Mouse (Mus musculus) intestine, postnatal 0 days (tissue): ENCODE data around the gene Nmnat1. TPM values are rescaled to one million over a fixed set of nuclear protein-coding genes. Genes with fewer than 3 reads are reported as not detected.

Source experiments
- ATAC-seq: fragments of 200-750 bp; cut with Nextera tagmentation; 2 replicates; pipeline ENCODE4 v1.8.0; 2017; ENCODE audit warnings: mild to moderate bottlenecking, moderate TSS enrichment, moderate library complexity
- H3K27ac ChIP-seq: fragments of 300-500 bp; sonication (generic); 2 replicates; pipeline ENCODE4 v1.5.1; 2014; ENCODE audit warnings: mild to moderate bottlenecking, low read depth, low read length, moderate library complexity
- H3K27me3 ChIP-seq: fragments of 300-500 bp; sonication (generic); replicated peaks from 2 replicates; pipeline ENCODE4 v1.6.1; 2014; ENCODE audit warnings: low read length, mixed read lengths; ENCODE audit not compliant: control insufficient read depth, insufficient read depth
- H3K36me3 ChIP-seq: fragments of 300-500 bp; sonication (generic); 2 replicates; pipeline ENCODE4 v1.6.1; 2014; ENCODE audit warnings: mild to moderate bottlenecking, moderate library complexity; ENCODE audit not compliant: control insufficient read depth, insufficient read depth
- H3K4me1 ChIP-seq: fragments of 300-500 bp; sonication (generic); replicated peaks from 2 replicates; pipeline ENCODE4 v1.6.1; 2014; ENCODE audit warnings: antibody characterized with exemption, low read length, mixed read lengths; ENCODE audit not compliant: control insufficient read depth, insufficient read depth
- H3K4me2 ChIP-seq: fragments of 300-500 bp; sonication (generic); replicated peaks from 2 replicates; pipeline ENCODE4 v1.6.1; 2014; ENCODE audit warnings: low read depth, mild to moderate bottlenecking, moderate library complexity
- H3K4me3 ChIP-seq: fragments of 300-500 bp; sonication (generic); 2 replicates; pipeline ENCODE4 v1.5.1; 2014; ENCODE audit warnings: low read depth, low read length
- H3K9ac ChIP-seq: fragments of 300-500 bp; sonication (generic); 2 replicates; pipeline ENCODE4 v1.6.1; 2014; ENCODE audit warnings: mild to moderate bottlenecking, low read depth, low read length
- H3K9me3 ChIP-seq: fragments of 300-500 bp; sonication (generic); 2 replicates; pipeline ENCODE4 v1.6.1; 2016; ENCODE audit warnings: mixed run types; ENCODE audit not compliant: control insufficient read depth
- CTCF ChIP-seq: sonication (generic); IDR thresholded peaks from 2 replicates; pipeline ENCODE4 v1.5.1; 2016; ENCODE audit warnings: low read depth, mild to moderate bottlenecking, control low read depth, antibody characterized with exemption, moderate library complexity
- WGBS: fragments of 180-500 bp; shearing (Covaris S2); extraction: QIAGEN DNeasy Blood & Tissue Kit; methylation state at CpG from one replicate; pipeline ENCODE4 v1.1.7; 2014; 5-methylcytosine and 5-hydroxymethylcytosine counted together
- polyA plus RNA-seq: library from polyadenylated mRNA; unstranded; fragments of >200 nt; fragmentation: Nextera tagmentation; extraction: Ambion mirVana; gene quantifications from 2 replicates; pipeline ENCODE4 v1.2.1, GENCODE M21; 2015

Nmnat1 gene
- polyA plus RNA-seq: 10.8 and 11.0 TPM in 2 replicates

- H3K27me3 ChIP-seq: no peaks in the 10 kb centered on the region
- peak; percentile 89 for ATAC-seq
Measured at GRCm38 (mm10) chr4:149485053-149485824, at the start of gene Nmnat1, which contains the start of gene Lzic. Gene Nmnat1 (minus strand): TSS chr4:149485202. Gene Lzic (plus strand): TSS chr4:149485229.

DNA sequence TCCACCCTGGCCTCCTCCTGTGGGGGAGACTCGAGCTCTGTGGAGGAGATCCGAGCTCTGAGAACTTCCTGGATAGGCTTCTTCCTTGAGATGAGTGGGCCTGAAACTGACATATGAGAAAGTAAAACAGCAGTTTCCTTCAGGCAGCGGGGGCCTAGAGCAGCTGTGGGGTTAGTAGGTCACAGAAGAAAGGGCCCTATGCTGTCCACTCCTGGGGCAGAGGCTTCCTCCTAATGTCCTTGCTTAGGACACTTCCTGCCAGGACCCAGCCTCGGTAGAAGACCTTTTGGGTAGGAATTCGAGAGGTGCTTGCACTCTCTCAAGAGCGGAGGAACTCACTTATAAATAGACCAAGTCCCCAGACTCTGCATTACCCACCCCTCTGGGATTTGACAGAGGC lies 44.7 kb upstream of the Nmnat1 start:
- no peak overlapping the region for H3K4me2 ChIP-seq
- no peak for TF ChIP-seq CTCF
- no peak overlapping the region for H3K27ac ChIP-seq
- no peak for ATAC-seq
- no peaks in the 10 kb centered on the region for H3K27me3 ChIP-seq
- no peaks in the 10 kb centered on the region; the same call in 1 of the 2 replicates for H3K4me1 ChIP-seq
- no peak overlapping the region for H3K9ac ChIP-seq
- no peak overlapping the region for H3K4me3 ChIP-seq
- 75% methylated on average over 6 of the region's 6 CpGs for WGBS
- no peaks in the 10 kb centered on the region for H3K9me3 ChIP-seq
- H3K36me3 ChIP-seq: no peaks in the 10 kb centered on the region

More at GRCm38 (mm10) chr4:149485053-149485824, at the start of gene Nmnat1, which contains the start of gene Lzic:
- peak; percentile 44 for TF ChIP-seq CTCF
- WGBS: under 1% methylated on average over 60 of the region's 60 CpGs
- peak within 1 kb of the TSS; percentile 53 for H3K9ac ChIP-seq
- peak within 1 kb of the TSS; percentile 76 for H3K4me2 ChIP-seq
- H3K36me3 ChIP-seq: peaks cover 25% of the 10 kb centered on the region
- H3K27ac ChIP-seq: peak within 1 kb of the TSS; percentile 87
- no peaks in the 10 kb centered on the region for H3K9me3 ChIP-seq
- peak within 1 kb of the TSS; percentile 72 for H3K4me3 ChIP-seq
- H3K4me1 ChIP-seq: peaks cover 6% of the 10 kb centered on the region

- no peaks in the 10 kb centered on the region for H3K9me3 ChIP-seq
- H3K27me3 ChIP-seq: no peaks in the 10 kb centered on the region
- TF ChIP-seq CTCF: no peak
- no peak overlapping the region for H3K9ac ChIP-seq
- H3K4me3 ChIP-seq: no peak overlapping the region
- 63% methylated on average over 15 of the region's 15 CpGs for WGBS
- peak overlapping the region; percentile 15; the same call in 1 of the 2 replicates for H3K27ac ChIP-seq
- ATAC-seq: no peak
- H3K4me1 ChIP-seq: no peaks in the 10 kb centered on the region; the same call in 1 of the 2 replicates
- no peaks in the 10 kb centered on the region for H3K36me3 ChIP-seq
- no peak overlapping the region for H3K4me2 ChIP-seq
Measured at GRCm38 (mm10) chr4:149527621-149528354, 42.8 kb upstream of the Nmnat1 start.

GRCm38 (mm10) chr4:149526330-149526729 lies 41.3 kb upstream of the Nmnat1 start:
- no peak overlapping the region for H3K4me2 ChIP-seq
- ATAC-seq: no peak
- no peak overlapping the region for H3K9ac ChIP-seq

DNA sequence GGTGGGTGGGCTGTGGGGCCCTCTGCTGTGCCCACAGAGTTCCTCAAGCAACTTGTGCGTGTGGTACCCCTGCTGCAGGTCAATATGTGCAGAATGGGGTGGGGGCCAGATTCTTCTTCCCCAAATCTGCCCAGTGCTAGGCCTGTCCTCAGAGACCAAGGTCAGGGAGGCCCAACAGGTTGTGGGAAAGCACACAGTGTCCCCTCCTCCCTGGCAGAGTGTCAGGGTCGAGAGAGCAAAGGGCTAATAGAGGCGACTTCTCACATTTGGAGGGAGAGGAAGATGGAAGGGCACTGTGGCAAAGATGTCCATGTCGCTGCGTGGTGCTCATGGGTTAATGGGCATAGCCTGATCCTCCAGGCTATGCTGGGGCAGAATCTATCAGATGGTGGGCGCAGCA lies 40.8 kb upstream of the Nmnat1 start:
- no peaks in the 10 kb centered on the region for H3K36me3 ChIP-seq
- no peaks in the 10 kb centered on the region; the same call in none of the 2 replicates for H3K4me1 ChIP-seq
- no peak overlapping the region for H3K4me2 ChIP-seq
- no peak overlapping the region for H3K27ac ChIP-seq
- TF ChIP-seq CTCF: no peak
- ATAC-seq: no peak
- no peaks in the 10 kb centered on the region for H3K9me3 ChIP-seq
- no peak overlapping the region for H3K4me3 ChIP-seq
- 73% methylated on average over 6 of the region's 6 CpGs for WGBS
- no peaks in the 10 kb centered on the region for H3K27me3 ChIP-seq
- no peak overlapping the region for H3K9ac ChIP-seq

More at GRCm38 (mm10) chr4:149526330-149526729, 41.3 kb upstream of the Nmnat1 start:
- Histone ChIP-seq H3K9me3 (no peaks in the 10 kb centered on the region), H3K4me1 (no peaks in the 10 kb centered on the region; the same call in none of the 2 replicates), H3K27ac (no peak overlapping the region), H3K27me3 (no peaks in the 10 kb centered on the region), H3K4me3 (no peak overlapping the region), H3K36me3 (no peaks in the 10 kb centered on the region)
- WGBS: 48% methylated on average over 7 of the region's 7 CpGs
- TF ChIP-seq CTCF: no peak

DNA sequence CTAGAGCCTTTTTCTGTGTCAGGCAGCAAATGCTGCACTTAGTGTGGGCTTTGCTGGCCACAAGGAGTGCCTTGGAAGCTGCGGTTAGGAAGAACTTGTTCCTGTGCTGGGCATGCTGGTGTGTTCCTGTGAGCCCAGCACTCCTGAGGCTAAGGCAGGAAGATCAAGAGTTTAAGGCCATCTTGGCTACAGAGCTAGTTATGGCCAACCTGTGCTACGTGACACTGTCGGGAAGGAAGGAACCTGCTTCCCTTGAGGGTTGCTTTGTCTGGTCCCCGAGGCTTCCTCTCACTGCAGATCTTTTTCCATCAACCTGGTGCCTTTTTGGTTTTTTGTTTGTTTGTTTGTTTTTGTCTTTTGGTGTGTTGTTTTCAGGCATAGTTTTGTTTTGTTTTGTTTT lies 40.2 kb upstream of the Nmnat1 start:
- H3K27me3 ChIP-seq: no peaks in the 10 kb centered on the region
- 87% methylated on average over 4 of the region's 4 CpGs for WGBS

More for the DNA sequence above, 40.2 kb upstream of the Nmnat1 start:
- Histone ChIP-seq H3K4me2 (no peak overlapping the region), H3K9ac (no peak overlapping the region), H3K36me3 (no peaks in the 10 kb centered on the region), H3K4me1 (no peaks in the 10 kb centered on the region; the same call in none of the 2 replicates), H3K27ac (no peak overlapping the region), H3K4me3 (no peak overlapping the region), H3K9me3 (no peaks in the 10 kb centered on the region)
- no peak for ATAC-seq
- TF ChIP-seq CTCF: no peak
